Mouse (Mus musculus) heart, embryonic 10.5 days (tissue): ENCODE results near the gene Rspo3. TPM values are rescaled to one million over a fixed set of nuclear protein-coding genes. Genes with fewer than 3 reads are reported as not detected.

Experiments used
- DNase-seq: peaks from one replicate; pipeline ENCODE4 v3.0.0-alpha.2; 2017; ENCODE audit warnings: low spot score
- H3K27ac ChIP-seq: fragments of 300-500 bp; sonication (generic); 2 replicates; pipeline ENCODE4 v1.5.1; 2016; ENCODE audit warnings: mild to moderate bottlenecking
- H3K27me3 ChIP-seq: fragments of 300-500 bp; sonication (generic); 2 replicates; pipeline ENCODE4 v1.6.1; 2016; ENCODE audit warnings: mild to moderate bottlenecking; ENCODE audit not compliant: poor library complexity, insufficient read depth, severe bottlenecking
- H3K36me3 ChIP-seq: fragments of 300-500 bp; sonication (generic); 2 replicates; pipeline ENCODE4 v1.6.1; 2016; ENCODE audit warnings: mild to moderate bottlenecking, moderate library complexity
- H3K4me1 ChIP-seq: fragments of 300-500 bp; sonication (generic); 2 replicates; pipeline ENCODE4 v1.6.1; 2016; ENCODE audit warnings: mild to moderate bottlenecking
- H3K4me3 ChIP-seq: fragments of 300-500 bp; sonication (generic); 2 replicates; pipeline ENCODE4 v1.5.1; 2016; ENCODE audit warnings: mild to moderate bottlenecking, moderate library complexity
- H3K9me3 ChIP-seq: fragments of 300-500 bp; sonication (generic); 2 replicates; pipeline ENCODE4 v1.6.1; 2016; ENCODE audit warnings: mild to moderate bottlenecking, moderate library complexity
- WGBS: fragments of 180-500 bp; shearing (Covaris S2); methylation state at CpG from one replicate; pipeline ENCODE4 v1.1.7; 2016; 5-methylcytosine and 5-hydroxymethylcytosine counted together
- polyA plus RNA-seq: library from polyadenylated mRNA; unstranded; fragments of >200 nt; fragmentation: Nextera tagmentation; extraction: Ambion mirVana; gene quantifications from 2 replicates; pipeline ENCODE4 v1.2.1, GENCODE M21; 2016

Rspo3 gene
- polyA plus RNA-seq, 1 experiment from 2014 or later = 16.3 TPM

DNA sequence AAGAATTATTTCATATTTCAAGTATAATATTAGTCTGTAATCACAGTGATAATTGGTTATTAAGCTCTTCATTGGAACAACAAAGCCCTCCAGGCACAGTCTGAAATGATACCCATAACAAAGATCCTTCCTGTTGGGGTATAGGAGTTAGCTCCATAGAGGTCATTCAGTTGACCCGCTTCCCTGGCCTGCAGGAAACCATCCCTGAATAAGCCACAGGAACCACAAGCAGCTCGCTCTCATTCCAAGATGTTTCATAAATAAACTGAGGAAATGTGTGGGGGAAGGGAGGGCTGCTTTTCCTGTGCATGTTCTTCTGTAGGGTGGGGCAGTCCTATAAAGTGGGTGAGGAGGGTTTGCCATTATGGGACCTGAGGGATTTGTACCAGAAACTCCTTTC is 27.5 kb downstream of the Rspo3 start:
- no peaks in the 10 kb centered on the region for H3K9me3 ChIP-seq
- WGBS = 56% methylated on average over 2 of the region's 2 CpGs
- H3K4me1 ChIP-seq = no peaks in the 10 kb centered on the region
- no peak overlapping the region for H3K4me3 ChIP-seq
- no peak overlapping the region for H3K27ac ChIP-seq
- no peaks in the 10 kb centered on the region for H3K27me3 ChIP-seq
- DNase-seq = no peak
- no peaks in the 10 kb centered on the region for H3K36me3 ChIP-seq

DNA sequence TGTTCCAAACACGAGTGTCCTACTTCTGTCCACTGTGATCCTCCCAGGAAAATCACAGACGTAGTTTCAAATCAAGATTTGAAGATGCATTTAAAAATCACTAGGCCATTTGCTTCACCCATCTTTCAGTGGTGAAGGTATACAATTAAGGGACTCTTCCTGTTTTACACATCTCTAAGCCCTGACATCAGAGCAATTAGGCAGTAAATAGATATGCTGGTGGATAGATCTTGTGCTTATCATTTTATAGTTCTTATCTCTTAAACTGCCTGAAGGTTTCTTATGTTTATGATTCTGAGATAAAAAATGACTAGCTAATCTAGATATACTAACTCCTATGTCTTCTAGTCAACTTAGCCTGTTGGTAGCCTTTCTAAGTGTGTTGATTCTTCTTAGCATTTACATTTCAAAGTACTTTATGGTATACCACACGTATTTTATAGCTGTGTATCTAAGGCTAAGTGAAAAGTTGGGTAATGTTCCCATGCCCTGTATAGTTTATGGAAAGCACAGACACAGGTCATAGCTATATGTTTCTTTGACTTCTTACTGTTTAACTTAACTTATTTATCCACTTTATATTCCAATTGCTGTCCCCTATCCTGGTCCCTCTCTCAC is 38.4 kb downstream of the Rspo3 start:
- no peaks in the 10 kb centered on the region for H3K9me3 ChIP-seq
- WGBS = 69% methylated on average over 3 of the region's 3 CpGs
- H3K4me1 ChIP-seq = no peaks in the 10 kb centered on the region
- no peaks in the 10 kb centered on the region for H3K36me3 ChIP-seq
- H3K27me3 ChIP-seq = no peaks in the 10 kb centered on the region
- H3K4me3 ChIP-seq = no peak overlapping the region
- no peak for DNase-seq
- no peak overlapping the region for H3K27ac ChIP-seq

DNA sequence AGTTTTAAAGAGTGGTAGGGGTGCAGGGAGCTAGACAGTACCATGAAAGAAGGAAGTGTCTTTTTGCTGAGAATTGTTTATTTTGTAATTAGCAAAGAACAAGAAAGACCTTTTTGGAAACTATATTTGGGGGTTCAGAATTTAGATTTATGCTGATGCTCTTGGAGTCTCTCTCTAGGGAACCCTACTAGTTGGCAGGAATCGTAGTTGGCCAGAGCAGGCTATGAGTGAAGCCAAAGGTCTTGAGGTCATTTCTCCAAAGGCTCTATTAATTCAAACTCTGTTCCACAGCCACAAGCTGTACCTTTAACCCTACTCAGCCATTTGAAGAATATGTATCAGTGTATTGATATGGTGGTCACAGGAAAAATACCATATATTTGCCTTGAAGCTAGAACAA is 41.7 kb downstream of the Rspo3 start:
- Histone ChIP-seq H3K36me3 (no peaks in the 10 kb centered on the region), H3K4me1 (no peaks in the 10 kb centered on the region), H3K4me3 (no peak overlapping the region), H3K27me3 (no peaks in the 10 kb centered on the region), H3K9me3 (no peaks in the 10 kb centered on the region), H3K27ac (no peak overlapping the region)
- DNase-seq = no peak
- WGBS = 87% methylated on average over 1 of the region's 1 CpGs

DNA sequence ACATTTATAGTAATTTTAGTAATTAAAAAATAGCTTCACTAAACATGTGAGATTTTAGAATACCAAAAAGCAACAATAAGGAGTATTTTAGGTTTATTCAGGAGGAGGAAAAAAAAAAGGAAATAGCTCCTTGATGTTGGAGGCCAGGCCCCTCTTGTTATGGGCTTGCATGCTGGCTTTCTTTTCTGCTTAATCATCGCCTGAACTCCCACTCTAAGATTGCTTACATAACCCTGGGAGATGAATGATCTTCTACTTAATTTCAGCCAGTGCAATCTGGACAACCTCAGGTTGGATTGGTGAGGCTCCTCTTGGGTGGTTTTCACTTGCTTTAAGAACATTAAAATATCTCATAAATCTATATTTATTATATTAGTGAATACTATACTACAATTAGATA is 54.7 kb downstream of the Rspo3 start:
- no peaks in the 10 kb centered on the region for H3K36me3 ChIP-seq
- H3K4me3 ChIP-seq = no peak overlapping the region
- H3K4me1 ChIP-seq = no peaks in the 10 kb centered on the region
- H3K27ac ChIP-seq = no peak overlapping the region
- 53% methylated on average over 1 of the region's 1 CpGs for WGBS
- no peaks in the 10 kb centered on the region for H3K9me3 ChIP-seq
- no peak for DNase-seq
- no peaks in the 10 kb centered on the region for H3K27me3 ChIP-seq

DNA sequence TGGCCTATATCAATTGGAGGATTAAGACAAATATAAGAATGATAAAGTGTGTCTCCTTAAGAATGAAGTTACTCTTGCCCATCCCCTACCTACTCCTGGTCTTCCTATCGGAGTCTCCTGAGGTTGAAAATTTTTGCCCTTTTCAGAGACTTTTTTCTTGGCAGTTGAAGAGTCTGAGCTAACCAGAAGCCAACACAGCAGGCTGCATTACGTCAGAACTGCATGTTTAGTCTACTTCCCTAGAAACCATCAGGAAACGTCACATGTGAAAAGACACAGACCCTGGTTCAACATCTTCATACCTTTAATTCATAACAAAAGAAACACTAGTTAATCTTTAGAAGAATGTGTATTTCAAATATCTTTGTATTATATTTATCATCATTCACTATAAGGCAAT is 56.3 kb downstream of the Rspo3 start:
- 61% methylated on average over 3 of the region's 3 CpGs for WGBS
- H3K27ac ChIP-seq = no peak overlapping the region
- H3K36me3 ChIP-seq = no peaks in the 10 kb centered on the region
- H3K4me1 ChIP-seq = no peaks in the 10 kb centered on the region
- no peaks in the 10 kb centered on the region for H3K27me3 ChIP-seq
- H3K9me3 ChIP-seq = no peaks in the 10 kb centered on the region
- no peak for DNase-seq
- H3K4me3 ChIP-seq = no peak overlapping the region

DNA sequence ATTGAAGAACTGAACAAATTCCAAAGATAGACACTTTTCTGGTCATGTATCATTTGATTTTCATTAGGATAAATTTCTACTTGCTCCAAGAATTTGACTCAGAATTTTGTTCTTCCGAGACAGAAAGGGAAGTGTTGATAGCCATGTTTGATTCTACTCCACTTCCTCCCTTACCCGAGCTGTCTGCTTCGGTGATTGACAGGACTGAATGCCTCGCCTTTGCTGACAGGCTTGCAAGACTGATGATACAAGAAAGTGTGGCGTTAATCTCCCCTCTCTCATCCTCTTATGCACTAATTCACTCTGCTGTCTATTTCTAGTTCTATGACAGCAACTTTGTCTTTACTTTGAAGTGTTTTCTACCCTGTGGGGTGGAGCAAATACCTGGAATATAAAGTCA is 65.2 kb downstream of the Rspo3 start:
- no peaks in the 10 kb centered on the region for H3K27me3 ChIP-seq
- H3K4me3 ChIP-seq = no peak overlapping the region
- H3K4me1 ChIP-seq = no peaks in the 10 kb centered on the region
- no peaks in the 10 kb centered on the region for H3K36me3 ChIP-seq
- 27% methylated on average over 5 of the region's 5 CpGs for WGBS
- no peak overlapping the region for H3K27ac ChIP-seq
- DNase-seq = no peak
- no peaks in the 10 kb centered on the region for H3K9me3 ChIP-seq

DNA sequence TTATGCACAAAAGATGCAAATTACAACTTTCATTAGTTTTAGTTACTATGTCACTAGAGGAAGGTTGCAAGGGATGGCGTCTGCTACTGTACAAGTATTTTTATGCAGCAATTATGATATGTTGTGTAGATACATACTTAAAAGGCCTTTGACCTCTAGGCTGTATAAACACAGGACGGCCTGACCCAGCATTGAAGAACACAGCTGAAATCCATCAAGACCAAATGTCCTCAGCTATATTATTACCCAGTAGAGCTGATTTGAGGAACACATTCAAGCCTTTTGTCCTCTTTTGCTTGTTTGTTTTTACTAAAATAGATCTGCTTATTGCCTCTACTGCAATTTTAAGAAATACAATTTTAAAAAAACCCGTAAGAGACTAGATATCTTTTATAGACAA is 75.6 kb downstream of the Rspo3 start:
- H3K4me1 ChIP-seq = no peaks in the 10 kb centered on the region
- no peak overlapping the region for H3K27ac ChIP-seq
- H3K4me3 ChIP-seq = no peak overlapping the region
- no peak for DNase-seq
- 81% methylated on average over 3 of the region's 3 CpGs for WGBS
- H3K36me3 ChIP-seq = no peaks in the 10 kb centered on the region
- no peaks in the 10 kb centered on the region for H3K9me3 ChIP-seq
- H3K27me3 ChIP-seq = no peaks in the 10 kb centered on the region

DNA sequence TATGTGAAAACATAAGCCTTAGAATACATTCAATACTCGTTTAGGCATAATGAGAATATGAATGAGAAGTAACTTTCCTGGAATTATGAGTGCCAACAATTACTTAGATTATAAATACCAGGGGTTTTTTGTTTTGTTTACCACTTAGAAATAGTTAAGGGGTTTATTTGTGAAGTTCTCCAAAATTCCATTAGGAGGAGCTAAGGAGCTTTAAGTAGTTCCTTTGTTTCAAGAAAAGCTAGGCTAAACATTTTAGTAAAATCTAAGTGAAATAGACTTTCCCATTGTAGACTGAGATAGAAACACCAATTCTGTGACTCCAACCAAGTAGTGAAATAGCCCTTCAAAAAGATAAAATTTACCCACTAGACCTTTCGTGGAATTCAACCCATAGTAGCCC is 76.0 kb downstream of the Rspo3 start:
- no peak overlapping the region for H3K27ac ChIP-seq
- no peak overlapping the region for H3K4me3 ChIP-seq
- no peaks in the 10 kb centered on the region for H3K4me1 ChIP-seq
- WGBS = 59% methylated on average over 2 of the region's 2 CpGs
- H3K27me3 ChIP-seq = no peaks in the 10 kb centered on the region
- no peak for DNase-seq
- H3K36me3 ChIP-seq = no peaks in the 10 kb centered on the region
- H3K9me3 ChIP-seq = no peaks in the 10 kb centered on the region

DNA sequence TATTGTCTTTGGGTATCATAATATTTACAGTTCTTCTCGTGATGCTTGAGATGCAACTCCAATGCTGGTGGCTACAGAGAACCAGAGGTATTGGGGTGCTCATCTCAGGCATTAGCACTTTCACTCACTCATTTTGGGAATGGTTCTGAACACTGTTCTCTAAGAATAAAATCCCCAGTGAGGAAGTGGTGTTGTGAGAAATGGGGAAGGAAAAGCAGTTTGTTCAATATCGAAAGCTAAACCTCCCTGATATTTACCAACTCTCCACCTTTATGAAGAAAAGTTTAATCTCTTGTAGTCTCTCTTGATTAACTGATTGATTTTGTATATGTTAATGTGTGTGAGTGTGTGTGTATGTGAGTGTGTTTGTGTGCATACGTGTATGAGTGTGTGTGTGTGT is 90.6 kb downstream of the Rspo3 start:
- Histone ChIP-seq H3K4me1 (no peaks in the 10 kb centered on the region), H3K9me3 (no peaks in the 10 kb centered on the region), H3K27ac (no peak overlapping the region), H3K27me3 (no peaks in the 10 kb centered on the region), H3K4me3 (no peak overlapping the region), H3K36me3 (no peaks in the 10 kb centered on the region)
- WGBS = 81% methylated on average over 3 of the region's 3 CpGs
- no peak for DNase-seq

DNA sequence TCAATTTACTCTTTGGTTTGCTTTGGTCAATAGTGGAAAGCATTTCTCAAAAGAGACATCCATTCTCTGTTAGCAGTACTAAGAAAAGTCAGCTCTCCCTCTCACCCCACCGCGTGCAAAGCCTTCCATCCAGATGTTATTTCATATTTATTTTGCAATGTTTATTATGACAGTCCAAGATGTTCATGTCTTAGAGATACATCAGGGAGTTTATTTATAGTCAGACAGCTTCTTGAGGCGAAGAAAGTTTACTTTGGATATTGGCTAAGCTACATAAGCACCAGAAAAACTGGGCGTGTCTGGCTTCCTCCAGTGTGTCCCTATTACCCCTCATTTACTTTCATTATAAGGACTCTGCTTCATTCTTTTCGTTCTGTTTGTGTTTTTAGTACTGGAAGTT is 94.4 kb downstream of the Rspo3 start:
- 84% methylated on average over 5 of the region's 5 CpGs for WGBS
- DNase-seq = no peak
- Histone ChIP-seq H3K4me3 (no peak overlapping the region), H3K36me3 (no peaks in the 10 kb centered on the region), H3K27ac (no peak overlapping the region), H3K27me3 (no peaks in the 10 kb centered on the region), H3K9me3 (no peaks in the 10 kb centered on the region), H3K4me1 (no peaks in the 10 kb centered on the region)

DNA sequence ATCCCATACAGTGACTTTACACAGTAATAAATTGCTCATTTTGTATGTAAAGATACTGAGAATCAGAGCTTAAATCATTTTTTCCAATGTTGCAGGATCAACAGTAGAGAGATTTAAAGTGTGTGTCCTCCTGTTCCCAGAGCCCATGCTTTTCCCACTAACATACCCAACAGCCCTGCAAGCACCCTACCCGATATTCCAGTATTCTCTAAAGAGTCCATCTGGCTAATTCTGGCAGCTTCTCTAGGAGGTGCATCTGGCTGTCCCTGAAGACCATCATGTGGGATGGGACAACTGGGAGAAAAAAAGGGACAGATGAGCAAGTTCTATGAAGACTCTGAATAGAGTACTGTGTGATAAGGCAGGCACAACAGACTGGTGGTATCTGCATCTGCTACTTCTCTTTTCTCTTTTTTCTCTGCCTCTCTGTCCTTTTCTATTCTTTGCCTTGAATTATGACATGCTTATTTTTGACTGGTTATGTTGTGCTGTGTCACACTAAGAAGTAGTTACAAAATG is 102.7 kb downstream of the Rspo3 start:
- Histone ChIP-seq H3K4me1 (no peaks in the 10 kb centered on the region), H3K36me3 (no peaks in the 10 kb centered on the region), H3K27ac (no peak overlapping the region), H3K9me3 (no peaks in the 10 kb centered on the region), H3K4me3 (no peak overlapping the region), H3K27me3 (no peaks in the 10 kb centered on the region)
- DNase-seq = no peak
- WGBS = 70% methylated on average over 1 of the region's 1 CpGs

DNA sequence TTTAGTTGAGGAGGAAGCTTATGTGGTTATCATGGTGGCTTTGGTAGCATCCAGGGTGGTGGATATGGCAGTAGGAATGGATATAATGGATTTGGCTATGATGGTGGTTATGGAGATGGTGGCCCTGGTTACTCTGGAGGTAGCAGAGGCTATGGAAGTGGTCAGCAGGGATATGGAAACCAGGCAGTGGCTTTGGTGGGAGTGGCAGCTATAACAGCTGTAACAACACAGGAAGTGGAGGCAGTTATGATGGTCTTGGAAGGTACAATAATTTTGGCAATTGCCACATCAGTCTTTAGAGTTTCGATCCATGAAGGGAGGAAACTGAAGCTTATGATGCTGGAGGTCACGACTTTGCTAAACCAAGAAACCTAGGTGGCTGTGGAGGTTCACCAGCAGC is 109.0 kb downstream of the Rspo3 start:
- H3K27ac ChIP-seq = no peak overlapping the region
- H3K9me3 ChIP-seq = no peaks in the 10 kb centered on the region
- WGBS = 81% methylated on average over 2 of the region's 2 CpGs
- no peaks in the 10 kb centered on the region for H3K36me3 ChIP-seq
- no peaks in the 10 kb centered on the region for H3K4me1 ChIP-seq
- no peak for DNase-seq
- H3K27me3 ChIP-seq = no peaks in the 10 kb centered on the region
- no peak overlapping the region for H3K4me3 ChIP-seq

DNA sequence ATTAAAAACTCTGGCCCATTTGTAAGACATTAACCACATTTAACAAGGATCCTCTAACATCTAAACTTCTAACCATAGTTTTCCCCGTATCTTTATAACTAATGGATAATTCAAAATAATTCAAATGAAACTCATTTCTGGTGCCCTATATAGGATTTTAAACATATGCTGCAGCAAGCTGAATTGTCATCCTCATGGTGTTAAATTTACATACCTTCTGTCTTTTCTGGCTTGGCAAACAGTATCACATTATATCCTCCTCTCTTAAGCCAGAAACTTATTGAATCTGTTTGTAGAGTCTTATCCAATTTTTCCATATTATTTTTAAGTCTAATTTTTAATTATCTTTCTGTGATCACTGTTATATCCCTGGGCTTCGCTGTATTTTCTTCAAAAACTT is 111.1 kb downstream of the Rspo3 start:
- 82% methylated on average over 2 of the region's 2 CpGs for WGBS
- Histone ChIP-seq H3K27ac (no peak overlapping the region), H3K27me3 (no peaks in the 10 kb centered on the region), H3K4me1 (no peaks in the 10 kb centered on the region), H3K4me3 (no peak overlapping the region), H3K9me3 (no peaks in the 10 kb centered on the region), H3K36me3 (no peaks in the 10 kb centered on the region)
- no peak for DNase-seq

DNA sequence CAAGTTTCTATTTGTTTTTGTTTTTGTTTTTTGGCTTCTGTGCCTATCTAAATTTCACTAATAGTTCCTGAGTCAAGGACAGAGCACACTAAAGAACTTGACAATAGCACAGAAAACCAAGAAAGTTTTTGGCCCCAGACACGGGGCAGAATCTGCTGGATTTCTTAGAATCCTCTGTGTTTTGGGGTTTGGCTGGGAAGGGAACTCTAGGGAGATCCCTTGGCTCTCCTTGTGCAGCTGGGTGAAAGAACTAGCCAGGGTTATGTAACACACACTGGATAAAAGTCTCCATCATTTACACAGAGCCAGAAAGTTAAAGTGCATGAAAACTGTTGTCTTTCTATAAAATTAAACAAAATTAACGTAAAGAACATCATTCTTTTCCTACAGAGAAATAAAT is 121.3 kb downstream of the Rspo3 start:
- Histone ChIP-seq H3K27ac (no peak overlapping the region), H3K4me1 (no peaks in the 10 kb centered on the region), H3K27me3 (no peaks in the 10 kb centered on the region), H3K9me3 (no peaks in the 10 kb centered on the region), H3K4me3 (no peak overlapping the region), H3K36me3 (no peaks in the 10 kb centered on the region)
- no peak for DNase-seq
- WGBS = 58% methylated on average over 2 of the region's 2 CpGs
